Mouse (Mus musculus): ENCODE data around the gene Slc4a1ap.

Gene Slc4a1ap

DNA sequence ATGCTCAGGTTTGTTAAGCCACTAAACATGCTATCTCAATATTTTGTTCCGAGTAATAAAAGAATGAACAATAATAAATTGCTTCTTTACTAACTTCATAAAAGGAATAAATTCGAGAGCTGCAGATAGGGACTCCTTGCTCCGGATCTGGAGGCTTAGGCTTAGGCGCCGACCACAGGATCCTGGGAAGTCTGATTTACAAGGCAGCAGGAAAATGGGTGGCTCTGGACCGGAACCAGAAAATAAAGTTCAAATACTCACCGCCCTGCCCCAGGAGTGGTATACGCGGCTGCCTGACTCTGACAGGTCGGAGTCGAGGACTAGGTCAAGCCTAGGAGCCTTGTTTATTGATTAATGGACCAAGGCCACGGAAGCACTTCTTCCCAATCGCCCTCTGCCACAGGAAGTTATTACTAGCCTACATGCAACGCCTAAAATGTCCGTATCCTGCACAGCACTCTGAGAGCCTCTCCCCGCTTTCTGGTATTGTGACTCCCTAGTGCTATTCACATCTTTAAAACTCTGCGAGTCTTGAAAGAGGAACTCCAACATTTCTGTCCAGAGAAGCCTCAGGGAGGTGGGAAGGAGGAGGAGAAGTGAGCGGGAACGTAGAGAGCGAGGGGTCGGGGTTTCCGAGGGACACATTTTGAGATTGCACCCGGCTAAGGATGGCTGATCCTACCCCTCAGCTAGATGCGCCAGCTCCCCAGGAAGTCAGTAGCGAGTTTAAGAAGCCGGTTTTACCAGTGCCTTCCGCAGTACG is at the start of gene Slc4a1ap:
TSS of gene Slc4a1ap (plus strand) at position 642 of the 763 bp plus-strand sequence.
- peak; percentile 91 for DNase-seq (ENCODE audit: low read depth)

DNA sequence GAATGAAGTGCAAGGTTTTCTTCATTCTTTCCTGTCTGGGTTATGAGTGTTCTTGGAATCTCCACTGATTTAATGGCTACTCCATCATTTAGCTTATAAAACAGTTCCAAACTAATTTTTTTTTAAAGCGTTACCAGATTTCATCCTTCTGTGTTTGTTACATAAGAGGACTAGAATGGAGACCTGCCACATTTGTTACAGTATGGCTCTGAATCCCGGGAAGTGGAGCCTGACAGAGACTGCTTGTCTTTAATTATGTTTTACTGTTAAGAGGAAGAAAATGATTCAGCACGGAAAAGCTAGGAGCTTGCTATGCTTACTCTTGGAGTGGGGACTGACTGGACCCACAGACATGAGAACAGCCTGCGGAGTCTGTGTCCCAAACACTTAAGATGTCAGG is 46.3 kb upstream of the Slc4a1ap start:
- DNase-seq (ENCODE audit: low read depth): no peak

DNA sequence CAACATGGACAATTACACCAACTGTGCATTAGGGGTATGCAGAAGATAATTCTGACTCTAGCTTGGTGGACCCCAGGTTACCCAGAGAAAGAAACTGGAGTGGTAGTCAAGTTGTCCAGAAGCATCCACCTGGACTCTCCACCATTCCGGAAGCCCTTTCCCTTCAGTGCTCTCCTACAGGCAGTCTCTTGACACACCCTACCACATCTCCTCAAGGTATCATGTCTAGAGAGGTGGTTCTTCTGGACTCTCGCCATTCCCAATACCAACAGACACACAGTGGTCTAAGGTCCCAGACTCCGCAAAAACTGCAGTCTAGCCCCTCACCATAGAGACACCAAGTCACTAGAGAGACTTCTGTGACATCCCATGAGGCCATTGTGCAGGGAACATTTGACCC is 41.4 kb upstream of the Slc4a1ap start, which contains the start of gene 4930548H24Rik:
TSS of gene 4930548H24Rik (plus strand) at position 301 of the 400 bp plus-strand sequence.
- DNase-seq (ENCODE audit: low read depth): no peak

DNA sequence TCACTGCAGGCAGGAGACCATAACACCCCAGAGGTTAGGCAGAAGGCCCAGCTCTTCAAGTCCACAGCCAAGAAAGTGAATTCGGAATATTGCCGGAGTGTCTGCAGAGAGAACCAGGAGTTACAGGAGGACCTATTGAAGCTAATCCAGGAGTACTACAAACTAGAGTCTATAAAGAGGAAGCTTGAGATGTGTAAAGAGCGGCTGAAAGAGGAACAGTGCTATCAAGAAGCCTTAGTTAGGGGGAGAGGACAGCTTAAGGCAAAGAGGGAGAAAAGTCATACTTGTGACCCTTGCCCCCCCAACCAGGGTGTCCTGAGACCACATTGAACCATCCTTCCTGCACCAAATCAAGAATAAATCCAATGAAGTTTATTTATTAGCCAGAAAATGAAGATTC is 38.9 kb upstream of the Slc4a1ap start:
- DNase-seq (ENCODE audit: low read depth): no peak

DNA sequence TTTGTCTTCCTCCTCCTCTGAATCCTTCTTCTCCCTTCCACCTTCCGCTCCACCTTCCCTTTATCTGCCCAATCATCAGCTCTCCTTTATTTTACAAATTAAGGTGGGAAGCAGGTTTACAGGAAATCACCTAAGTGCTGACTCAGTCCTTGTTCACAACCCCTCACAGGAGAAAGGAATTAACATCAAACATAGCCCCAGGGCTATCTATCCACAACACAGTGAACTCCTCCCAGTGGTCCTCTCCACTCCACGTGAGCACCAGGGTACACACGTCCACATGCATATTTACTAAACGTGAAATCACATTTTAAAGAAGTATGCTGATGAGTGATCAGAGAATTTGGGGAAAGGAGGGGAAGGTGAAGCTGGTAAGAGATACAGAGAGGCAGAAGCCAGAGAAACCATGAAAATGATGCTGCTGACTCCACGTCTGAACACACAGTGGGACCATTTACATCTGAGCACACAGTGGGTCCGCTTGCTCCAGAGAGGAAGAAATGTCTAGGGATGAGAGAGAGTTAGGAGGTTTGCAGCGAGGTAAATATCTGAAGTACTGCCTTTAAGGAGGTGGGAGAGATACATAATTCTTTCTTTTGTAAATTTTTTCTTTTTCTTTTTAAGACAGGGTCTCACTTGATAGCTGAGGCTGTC is 37.6 kb upstream of the Slc4a1ap start:
- DNase-seq (ENCODE audit: low read depth): no peak

DNA sequence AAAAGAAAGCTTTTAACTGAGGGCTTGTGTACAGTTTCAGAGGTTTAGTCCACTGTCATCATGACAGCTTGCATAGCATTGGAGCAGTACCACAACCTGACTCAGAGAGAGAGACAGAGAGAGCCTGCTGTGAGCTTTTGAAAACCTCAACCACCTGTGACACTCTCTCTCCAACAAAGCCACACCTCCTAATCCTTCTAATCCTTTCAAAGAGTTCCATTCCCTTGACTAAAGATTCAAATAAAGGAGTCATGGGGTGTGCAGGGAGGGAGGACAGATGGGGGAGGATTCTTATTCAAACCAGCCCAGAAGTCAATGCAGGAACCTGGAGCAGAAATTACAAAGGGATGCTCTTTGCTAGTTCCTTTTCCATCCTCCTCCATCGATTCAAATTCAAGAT is 34.8 kb upstream of the Slc4a1ap start:
- no peak for DNase-seq (ENCODE audit: low read depth)

DNA sequence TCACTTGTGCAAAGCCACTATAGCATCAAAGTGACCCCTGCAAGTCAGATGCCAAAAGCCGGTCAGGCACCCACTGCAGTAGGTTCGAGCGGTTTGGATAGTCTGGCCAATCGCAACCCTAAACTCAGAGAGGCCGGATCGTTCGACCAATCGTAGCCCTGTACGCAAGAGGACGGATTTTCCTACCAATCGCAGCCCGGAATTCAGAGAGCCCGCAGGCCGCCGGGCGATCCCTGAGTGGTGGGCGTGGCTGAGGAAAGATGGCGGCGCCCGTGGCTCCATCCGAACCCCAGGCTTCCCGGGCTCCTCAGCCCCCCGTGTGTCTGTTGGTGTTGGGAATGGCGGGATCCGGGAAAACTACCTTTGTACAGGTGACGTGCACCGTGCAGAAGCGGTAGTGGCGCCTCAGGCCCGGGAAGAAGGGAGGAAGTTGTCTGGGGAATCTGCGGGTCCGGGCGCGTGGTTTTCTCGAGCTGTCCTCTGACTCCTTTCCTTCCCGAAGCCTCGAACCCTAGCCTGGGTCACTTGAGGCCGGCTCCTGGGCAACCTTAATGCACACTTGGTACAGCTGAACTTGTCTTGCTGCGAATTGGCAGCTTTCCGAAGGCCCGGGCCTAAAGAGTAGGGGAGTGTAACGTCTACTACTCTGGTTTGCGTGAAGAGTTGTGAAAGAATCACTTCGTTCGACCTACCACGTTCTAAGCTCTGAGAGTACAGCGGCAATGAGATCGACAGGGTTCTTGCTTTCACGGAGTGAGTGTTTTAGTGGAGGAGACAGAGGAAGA is 32.1 kb upstream of the Slc4a1ap start, which contains the start of gene Gpn1:
TSS of gene Gpn1 (plus strand) at position 229 of the 785 bp plus-strand sequence.
- DNase-seq (ENCODE audit: low read depth): peak; percentile 94

DNA sequence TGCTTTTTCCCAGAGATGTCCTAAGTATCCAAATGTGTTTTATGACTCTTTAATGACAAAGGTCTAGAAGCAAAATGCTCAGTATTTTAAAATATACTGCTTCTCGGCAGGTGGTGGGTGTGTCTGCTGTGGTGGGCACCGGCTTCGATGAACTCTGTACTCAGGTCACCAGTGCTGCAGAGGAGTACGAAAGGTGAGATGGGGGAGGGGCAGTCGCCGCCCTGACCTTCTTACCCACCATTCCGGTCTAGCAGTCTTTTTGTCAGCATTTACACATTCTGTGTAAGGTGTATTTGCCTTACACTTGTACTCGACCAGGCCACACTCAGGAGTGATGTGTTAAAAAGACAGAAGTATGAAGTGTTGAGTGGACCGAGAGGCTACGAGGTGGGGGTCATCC is 22.0 kb upstream of the Slc4a1ap start:
- DNase-seq (ENCODE audit: low read depth): no peak

DNA sequence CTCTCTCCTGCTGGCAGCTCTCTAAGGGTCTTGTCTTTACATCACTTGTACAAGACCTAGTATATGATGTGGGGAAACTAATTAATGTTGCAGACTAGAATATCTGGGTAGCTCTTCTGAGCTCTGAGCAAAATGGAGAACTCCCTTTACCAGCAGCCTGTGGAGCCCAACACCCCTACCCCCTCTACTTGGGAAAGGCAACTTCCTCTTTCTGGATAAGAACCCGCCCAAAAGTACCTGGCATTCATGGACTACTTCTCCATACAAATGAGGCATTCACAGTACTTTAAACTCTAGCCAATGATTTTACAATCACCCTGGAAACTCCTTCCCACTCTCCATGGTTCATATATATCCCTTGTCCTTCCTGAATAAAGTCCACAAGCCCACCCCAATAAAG is 14.3 kb upstream of the Slc4a1ap start:
- DNase-seq (ENCODE audit: low read depth): peak; percentile 39

DNA sequence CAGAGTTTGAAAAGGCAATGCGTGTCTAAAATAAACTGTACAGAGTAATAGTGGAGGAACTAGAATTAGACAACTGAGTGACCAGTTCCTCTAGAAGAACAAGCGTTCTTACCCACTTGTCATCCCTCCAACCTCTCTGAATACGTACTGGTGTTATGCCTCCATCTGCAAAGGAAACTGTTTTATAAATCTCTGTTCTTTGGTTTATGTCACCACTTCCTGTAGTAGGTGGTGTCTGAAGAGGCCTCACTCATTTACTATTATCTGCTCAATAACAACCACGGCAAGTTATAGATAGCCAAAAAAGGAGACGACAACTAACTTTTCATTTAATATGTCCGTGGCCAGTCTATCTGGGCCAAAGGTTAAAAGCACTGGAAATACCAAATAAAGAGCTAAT is 6.2 kb upstream of the Slc4a1ap start:
- DNase-seq (ENCODE audit: low read depth): no peak

DNA sequence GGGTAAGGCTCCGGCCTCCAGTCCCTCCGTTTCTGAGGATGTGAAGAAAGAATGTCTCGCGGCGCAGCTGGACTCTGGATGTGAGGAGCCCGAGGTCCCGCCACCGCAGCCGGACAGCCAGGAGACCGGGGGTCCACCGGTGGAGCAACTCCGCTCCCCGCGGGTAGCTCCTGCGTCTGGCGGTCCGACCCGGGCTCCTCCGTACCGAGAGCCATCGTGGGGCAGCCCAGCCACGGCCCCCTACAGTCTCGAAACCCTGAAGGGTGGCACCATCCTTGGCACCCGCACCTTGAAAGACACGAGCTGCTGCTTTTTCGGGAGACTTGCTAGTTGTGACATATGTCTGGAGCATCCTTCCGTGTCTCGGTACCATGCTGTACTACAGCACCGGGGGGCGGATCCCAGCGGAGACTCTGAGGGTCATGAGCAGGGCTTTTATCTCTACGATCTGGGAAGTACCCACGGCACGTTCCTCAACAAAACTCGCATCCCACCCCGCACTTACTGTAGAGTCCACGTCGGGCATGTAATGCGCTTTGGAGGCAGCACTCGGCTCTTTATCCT is 404 bp downstream of the Slc4a1ap start:
- peak; percentile 10 for DNase-seq (ENCODE audit: low read depth)

DNA sequence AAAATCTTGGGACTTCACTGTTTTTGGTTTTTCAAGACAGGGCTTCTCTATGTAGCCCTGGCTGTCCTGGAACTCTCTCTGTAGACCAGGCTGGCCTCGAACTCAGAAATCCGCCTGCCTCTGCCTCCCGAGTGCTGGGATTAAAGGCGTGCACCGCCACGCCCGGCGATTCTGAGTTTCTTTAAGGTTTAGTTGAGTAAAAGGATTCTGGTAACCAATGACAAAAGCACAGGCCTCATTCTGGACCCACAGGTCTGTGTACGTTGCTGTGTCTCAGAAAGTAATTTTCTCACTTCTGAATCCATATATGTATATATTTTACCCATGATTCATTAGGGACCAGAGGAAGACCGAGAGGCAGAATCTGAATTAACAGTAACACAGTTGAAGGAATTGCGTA is 912 bp downstream of the Slc4a1ap start, which contains the start of gene Supt7l:
TSS of gene Supt7l (minus strand) at position 101 of the 400 bp plus-strand sequence.
- DNase-seq (ENCODE audit: low read depth): peak; percentile 10

DNA sequence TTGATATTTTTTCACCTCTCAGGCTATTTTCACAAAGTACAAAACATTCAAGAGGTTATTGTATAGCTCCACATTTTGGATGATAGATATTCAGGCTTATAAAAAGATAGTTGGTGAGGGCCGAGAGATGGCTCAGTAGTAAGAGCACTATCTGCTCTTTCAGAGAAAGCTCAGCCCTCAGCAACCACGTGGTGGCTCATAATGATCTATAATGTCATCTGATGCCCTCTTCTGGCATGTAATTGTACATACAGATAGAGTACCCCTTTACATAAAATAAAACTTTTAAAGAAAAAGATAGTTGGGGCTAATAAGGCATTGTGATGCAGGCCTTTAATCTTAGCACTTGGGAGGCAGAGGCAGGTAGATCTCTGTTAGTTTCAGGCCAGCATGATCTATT is 1.8 kb downstream of the Slc4a1ap start:
- DNase-seq (ENCODE audit: low read depth): peak; percentile 71

DNA sequence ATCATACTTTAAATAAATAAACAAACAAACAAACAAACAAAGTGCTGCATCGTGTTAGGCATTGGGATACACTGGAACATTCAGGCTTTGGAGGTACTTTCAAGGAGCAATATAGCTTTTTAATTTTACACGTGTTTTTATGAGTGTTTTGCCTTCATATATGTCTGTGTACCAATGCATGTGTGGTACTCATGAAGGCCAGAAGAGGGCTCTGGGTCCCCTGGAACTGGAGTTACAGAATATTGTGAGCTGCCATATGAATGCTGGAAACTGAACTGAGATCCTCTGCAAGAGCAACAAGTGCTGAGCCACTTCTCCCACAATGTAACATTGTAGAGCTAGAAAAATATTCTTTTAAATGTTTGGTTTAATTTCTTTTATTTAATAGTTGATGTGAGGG is 8.4 kb downstream of the Slc4a1ap start:
- peak; percentile 36 for DNase-seq (ENCODE audit: low read depth)

DNA sequence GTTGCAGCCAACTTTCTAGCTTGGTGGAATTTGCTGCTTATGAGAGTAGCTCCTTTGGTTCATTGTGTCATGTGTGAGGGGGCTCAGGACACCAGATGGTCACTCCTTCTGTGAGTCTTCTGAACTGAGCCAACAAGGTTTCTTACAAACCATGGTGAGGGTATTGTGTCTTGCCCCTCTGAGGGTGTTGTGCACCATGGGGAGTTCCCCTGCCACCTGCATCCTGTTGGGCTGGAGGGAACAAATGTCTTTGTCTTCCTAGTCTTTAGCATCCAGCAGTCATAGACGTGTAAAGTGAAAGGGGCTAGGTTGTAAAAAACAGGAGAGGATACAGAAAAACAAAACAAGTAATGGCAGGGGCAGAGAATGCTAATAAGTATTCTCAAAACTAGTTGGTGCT is 32.6 kb downstream of the Slc4a1ap start:
- DNase-seq (ENCODE audit: low read depth): no peak

DNA sequence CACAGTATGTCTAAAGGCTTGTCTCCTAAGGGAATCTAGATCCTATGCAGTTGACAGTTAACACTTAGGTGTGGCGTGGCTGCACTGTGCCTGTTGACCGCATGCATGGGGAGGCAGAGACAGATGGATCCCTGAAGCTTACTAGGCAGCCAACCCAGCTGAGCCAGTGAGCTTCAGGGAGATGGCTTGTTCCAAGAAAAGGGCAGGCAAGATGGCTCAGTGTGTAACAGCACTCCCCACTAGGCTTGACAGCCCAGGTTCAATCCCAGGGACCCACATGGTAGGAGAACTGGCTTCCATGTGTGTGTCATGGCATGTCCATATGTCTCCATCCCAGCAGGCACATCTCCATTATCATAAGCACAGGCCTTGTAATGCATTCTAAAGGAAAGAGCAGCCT is 33.6 kb downstream of the Slc4a1ap start:
- DNase-seq (ENCODE audit: low read depth): no peak

DNA sequence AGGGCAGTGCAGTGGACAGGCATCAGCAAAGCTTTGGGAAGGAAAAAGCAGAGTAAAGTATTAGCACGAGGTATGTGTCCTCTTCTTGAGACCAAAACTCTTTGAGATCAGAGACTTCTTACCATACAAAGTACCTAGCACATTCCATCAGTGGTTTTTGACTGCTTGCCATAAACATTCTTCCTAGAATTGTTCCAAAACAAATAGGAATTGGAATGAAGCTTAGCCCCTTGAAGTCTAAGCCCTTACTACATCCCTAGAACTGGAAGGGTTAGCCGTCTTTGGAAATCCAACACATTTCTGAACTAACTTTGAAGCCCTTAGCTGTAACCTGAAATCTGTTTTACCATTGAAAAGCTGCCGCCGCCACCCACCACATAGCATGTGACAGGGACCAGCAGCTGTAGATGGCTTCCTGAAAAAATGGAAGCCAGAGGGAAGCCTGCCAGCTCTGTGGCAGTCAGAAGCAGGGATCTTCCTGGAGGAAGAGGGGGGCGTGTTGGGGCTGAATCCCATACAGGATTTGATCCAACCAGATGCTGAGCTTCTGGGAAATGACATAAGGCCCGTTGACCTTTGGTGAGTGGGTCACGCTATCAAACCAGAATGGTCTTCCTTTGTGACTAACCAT is 35.4 kb downstream of the Slc4a1ap start:
- DNase-seq (ENCODE audit: low read depth): no peak

DNA sequence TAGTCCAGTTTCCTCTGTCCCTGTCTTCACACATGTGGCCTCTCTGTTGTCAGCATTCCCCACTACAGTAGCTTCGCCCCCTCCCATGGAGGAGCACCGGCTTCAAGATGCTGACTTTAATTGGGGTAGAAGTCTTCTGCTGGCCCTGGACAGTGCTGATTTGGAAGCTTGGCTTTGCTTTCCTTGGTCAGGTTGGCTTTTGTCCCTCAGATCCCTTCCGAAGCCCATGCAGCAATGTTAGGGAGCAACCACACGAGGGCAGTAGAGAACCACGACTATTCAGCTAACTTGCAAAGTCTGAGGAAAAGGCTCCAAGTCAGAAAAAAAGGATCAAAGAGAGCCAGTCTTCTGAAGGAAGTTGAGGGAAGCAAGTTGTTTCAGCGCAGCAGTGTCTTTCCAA is 36.7 kb downstream of the Slc4a1ap start:
- DNase-seq (ENCODE audit: low read depth): peak; percentile 81

DNA sequence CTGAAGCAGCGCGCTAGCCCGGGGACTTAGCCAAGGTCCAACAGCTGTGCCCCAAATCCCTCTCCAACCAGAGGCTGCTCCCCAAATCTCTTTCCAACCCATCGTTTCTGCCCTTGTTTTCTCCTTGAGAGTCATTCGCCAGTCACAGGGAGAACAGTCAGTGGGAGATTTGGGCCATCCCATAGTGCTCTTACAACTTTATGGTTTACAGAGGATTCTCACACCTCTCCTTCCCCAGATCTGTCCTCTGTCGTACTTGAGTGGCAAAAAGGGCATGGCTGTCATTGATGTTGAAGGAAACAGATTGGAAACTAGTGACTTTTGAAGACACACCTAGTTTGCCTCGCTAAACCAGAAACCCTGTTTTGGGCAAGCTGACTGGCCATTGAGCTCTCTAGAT is 37.1 kb downstream of the Slc4a1ap start:
- DNase-seq (ENCODE audit: low read depth): no peak

DNA sequence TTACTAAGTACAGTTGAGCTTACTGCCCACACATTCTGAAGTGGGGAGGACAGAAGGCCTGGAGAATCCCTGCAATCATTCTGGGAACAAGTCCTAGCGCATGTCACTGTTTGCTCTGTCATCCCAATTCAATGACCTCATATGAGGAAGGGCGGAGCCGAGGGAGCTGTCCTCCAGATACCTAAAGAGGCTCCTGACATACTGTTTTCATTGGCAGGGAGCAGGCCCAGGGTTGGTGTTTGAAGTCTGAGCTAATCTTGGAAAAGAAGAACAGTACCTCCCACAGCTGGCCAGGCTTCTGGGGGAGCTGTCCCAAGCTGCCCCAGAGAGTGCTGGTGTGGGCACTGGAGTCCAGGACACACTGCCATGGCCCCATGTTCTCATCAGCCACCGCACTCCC is 38.2 kb downstream of the Slc4a1ap start:
- no peak for DNase-seq (ENCODE audit: low read depth)

DNA sequence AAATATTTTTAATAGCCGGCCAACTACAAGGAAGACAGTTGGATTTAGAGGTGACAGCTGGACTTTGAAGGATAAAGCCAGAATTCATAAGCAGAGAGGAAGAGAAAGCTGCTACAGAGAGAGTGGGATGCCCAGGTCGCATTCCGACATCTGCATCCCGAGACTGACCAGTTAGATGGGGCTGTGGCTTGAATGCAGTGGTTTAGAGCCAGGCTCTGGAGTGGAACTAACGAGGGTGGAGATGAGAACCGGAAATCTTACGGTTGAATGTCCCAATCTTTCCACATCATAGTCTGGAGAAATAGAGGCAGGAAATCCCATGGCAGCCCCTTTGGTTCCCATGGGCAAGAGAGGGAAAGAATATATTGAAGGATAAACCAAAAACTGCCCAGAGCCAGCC is 39.2 kb downstream of the Slc4a1ap start:
- no peak for DNase-seq (ENCODE audit: low read depth)

DNA sequence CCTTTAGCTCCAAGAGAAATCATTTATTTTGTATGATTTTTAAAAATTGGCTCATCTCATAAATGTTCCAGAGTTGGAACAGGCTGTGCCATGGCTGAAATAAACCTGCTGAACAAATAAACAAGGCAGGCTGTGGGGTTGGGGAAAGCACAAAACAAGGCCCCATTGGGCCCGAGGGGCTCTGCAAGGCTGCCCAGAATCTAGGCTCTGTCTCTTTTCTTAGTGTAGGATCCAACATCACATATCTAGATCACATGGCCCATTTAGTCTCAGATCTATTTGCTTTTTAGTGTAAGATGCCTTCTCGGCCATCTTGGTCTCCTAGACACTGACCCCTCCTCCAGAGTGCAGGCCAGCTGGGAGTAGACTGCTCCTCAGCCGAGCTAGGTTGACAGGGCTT is 39.7 kb downstream of the Slc4a1ap start:
- no peak for DNase-seq (ENCODE audit: low read depth)

Measured in 416B (cell line).